Mouse (Mus musculus) E14TG2a.4 (cell line): ENCODE measurements around the gene Acp2.
A peak's percentile ranks its signal among the peaks of the same experiment; 100 is the strongest.

Source experiments
- H3K27me3 ChIP-seq: 2 replicates; pipeline ENCODE4 v1.6.1; 2014; ENCODE audit warnings: low read length, control low read depth; ENCODE audit not compliant: insufficient read depth
- H3K36me3 ChIP-seq: 2 replicates; pipeline ENCODE4 v1.6.1; 2014; ENCODE audit warnings: low read length, control low read depth; ENCODE audit not compliant: insufficient read depth
- H3K4me1 ChIP-seq: replicated peaks from 2 replicates; pipeline ENCODE4 v1.6.1; 2014; ENCODE audit warnings: low read depth, low read length, control low read depth
- H3K4me3 ChIP-seq: replicated peaks from 2 replicates; pipeline ENCODE4 v1.5.1; 2014; ENCODE audit warnings: mild to moderate bottlenecking, low read length
- H3K9me3 ChIP-seq: 2 replicates; pipeline ENCODE4 v1.6.1; 2014; ENCODE audit warnings: low read length, control low read depth
- CTCF ChIP-seq: conservative IDR thresholded peaks from 2 replicates; pipeline ENCODE4 v1.5.1; 2014; ENCODE audit warnings: low read length
- NANOG ChIP-seq: IDR thresholded peaks from 2 replicates; pipeline ENCODE4 v1.6.1; 2014; ENCODE audit warnings: borderline replicate concordance, low read length, mixed read lengths
- POU5F1 ChIP-seq: IDR thresholded peaks from 2 replicates; pipeline ENCODE4 v1.6.1; 2014; ENCODE audit warnings: low read length, borderline replicate concordance

Acp2 gene

DNA sequence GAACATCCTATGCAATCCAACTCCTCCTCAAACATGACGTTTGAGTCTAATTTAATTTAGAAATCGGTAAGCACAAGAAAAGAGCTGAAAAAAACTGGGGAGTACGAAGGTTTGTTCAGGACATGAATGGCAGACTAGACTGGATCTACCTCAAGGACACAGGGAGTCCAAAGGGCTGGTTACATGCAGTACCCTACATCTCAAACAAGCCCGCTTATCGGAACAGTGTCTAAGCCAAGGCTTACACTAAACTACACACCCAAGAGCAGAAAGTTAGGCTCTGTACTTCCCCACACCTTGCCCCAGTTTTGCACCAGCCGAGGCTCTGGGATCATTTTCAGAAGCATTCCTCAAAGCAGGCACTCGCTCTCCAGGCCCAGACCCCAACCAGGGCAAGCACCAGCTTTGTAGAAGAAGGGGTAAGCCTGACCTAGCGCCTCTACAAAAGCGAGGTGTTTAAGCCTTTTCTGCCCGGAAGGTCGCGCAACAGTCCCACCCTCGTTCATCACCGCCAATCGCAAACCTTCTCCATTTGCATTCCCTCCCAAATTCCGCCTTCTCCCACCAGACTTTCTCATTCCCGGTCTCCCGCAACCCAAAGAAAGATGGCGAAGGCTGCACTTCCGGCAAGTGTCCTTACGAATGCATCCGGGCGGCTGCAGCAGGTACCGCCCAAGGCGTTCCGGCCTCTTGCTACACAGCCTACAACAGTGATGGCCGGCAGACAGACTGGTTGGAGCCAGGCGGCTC, at the start of gene Acp2, which contains the start of gene Nr1h3:
Gene Acp2 (plus strand): TSS at position 664 of the 750 bp plus-strand sequence.
Gene Nr1h3 (minus strand): TSS at position 613 of the 750 bp plus-strand sequence.
- peak within 1 kb of the TSS; percentile 90 for H3K4me3 ChIP-seq
- peaks cover 6% of the 10 kb centered on the region for H3K27me3 ChIP-seq
- TF ChIP-seq POU5F1 (no peak), CTCF (no peak), NANOG (no peak)
- H3K9me3 ChIP-seq: no peaks in the 10 kb centered on the region
- H3K4me1 ChIP-seq: peaks cover 22% of the 10 kb centered on the region
- peaks cover 35% of the 10 kb centered on the region for H3K36me3 ChIP-seq

DNA sequence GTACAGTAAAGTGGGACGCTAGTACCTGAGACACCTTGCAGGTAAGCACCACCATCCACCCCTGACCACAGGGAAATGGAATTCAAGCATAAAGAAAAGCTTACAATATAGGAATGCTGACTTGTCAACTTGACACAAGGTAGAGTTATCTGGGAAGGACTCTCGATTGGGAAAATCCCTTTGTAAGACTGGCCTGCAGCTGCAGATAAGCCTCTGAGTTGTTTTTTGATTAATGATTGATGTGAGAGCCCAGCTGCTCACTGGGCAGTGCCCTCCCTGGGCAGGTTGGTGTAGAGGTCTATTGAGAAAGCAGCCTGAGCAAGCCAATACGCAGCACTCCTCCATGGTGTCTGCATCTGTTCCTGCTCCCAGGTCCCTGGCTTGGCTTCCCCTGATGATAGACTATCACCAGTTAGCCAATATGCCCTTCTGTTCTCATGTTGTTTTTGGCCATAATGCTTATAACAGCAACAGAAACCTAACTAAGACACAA, 49.8 kb upstream of the Acp2 start:
- Histone ChIP-seq H3K9me3 (no peaks in the 10 kb centered on the region), H3K36me3 (no peaks in the 10 kb centered on the region), H3K4me1 (no peaks in the 10 kb centered on the region; the same call in 1 of the 2 replicates), H3K27me3 (no peaks in the 10 kb centered on the region), H3K4me3 (no peak overlapping the region)
- TF ChIP-seq POU5F1: no peak
- no peak for TF ChIP-seq NANOG
- no peak for TF ChIP-seq CTCF

DNA sequence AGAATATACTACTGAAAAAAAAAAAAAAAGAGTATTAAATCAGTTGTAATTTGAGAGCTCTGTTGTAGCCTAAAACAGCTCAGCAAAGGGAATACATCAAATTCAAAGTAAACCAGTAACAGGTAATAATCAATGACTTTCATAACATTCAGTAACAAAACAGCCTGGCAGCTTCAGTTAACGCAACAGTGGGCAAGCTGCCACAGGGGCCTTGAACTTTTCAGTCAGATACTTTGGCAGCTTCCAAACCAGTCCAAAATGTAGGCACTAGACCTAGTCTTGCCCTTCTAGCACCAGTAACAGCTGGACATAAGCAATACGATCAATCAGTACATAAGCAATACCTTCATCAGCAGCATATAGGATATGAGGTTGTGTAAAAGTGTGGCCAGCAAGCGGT, 48.6 kb upstream of the Acp2 start:
- no peak for TF ChIP-seq CTCF
- no peaks in the 10 kb centered on the region; the same call in 1 of the 2 replicates for H3K36me3 ChIP-seq
- no peaks in the 10 kb centered on the region for H3K9me3 ChIP-seq
- no peaks in the 10 kb centered on the region for H3K27me3 ChIP-seq
- no peaks in the 10 kb centered on the region; the same call in 1 of the 2 replicates for H3K4me1 ChIP-seq
- no peak overlapping the region for H3K4me3 ChIP-seq

DNA sequence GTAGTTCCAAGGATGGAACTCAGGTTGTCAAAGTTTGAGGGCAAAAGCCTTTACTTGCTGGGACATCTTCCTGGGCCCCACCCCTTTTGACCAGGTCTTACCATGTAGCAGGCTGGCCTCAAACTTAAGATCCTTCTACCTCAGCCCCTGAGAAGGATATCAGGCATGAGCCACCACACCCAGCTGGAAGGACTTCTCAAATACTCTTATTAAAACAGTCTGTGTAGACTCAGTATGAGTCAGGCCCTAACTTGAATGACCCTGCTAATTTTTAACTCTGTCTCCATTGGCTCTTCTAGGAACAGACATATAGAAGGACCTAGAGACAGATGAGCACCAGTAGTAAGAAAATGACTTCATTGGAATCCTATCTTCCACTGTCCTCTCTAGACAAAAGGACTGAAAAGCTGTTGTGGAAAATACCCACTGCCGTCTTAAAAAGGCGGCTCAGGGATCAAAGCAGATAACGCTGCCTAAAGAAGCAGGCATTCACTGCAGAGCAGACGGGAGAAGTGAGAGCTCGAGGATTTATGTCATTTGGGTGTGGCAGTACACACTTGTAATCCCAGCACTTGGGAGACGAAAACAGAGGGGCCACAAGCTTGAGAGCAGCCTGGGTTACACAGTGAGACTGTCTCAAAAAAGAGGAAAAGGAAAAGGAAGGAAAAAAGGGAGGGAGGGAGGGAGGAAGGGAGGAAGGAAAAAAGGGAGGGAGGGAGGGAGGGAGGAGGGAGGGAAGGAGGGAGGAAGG, 45.5 kb upstream of the Acp2 start:
- H3K4me3 ChIP-seq: no peak overlapping the region

DNA sequence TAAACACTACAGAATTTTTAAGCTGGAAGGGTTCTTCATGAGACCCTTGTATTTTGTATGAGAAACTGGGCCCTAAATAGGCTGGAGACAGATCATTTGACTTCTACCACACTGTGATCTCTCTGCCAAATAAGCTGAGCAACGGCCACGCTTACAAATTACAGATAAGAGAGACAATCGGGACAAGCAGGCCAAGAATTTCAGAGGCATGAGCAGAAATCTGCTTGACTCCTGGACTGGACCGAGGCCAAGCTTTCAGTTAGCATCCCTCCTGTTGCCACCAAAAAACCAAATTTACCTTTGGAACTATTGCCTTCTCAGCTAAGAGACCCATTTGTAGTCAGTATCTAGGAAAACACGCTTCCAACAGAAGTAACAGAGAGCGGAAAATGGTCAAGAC, 42.1 kb upstream of the Acp2 start:
- peaks cover 10% of the 10 kb centered on the region; the same call in 1 of the 2 replicates for H3K36me3 ChIP-seq
- no peaks in the 10 kb centered on the region for H3K9me3 ChIP-seq
- H3K27me3 ChIP-seq: no peaks in the 10 kb centered on the region
- H3K4me1 ChIP-seq: peaks cover 12% of the 10 kb centered on the region
- no peak overlapping the region for H3K4me3 ChIP-seq
- no peak for TF ChIP-seq POU5F1
- no peak for TF ChIP-seq NANOG
- TF ChIP-seq CTCF: no peak

More for the DNA sequence above, 45.5 kb upstream of the Acp2 start:
- TF ChIP-seq POU5F1 (no peak), NANOG (no peak), CTCF (no peak)
- peaks cover 12% of the 10 kb centered on the region for H3K4me1 ChIP-seq
- H3K36me3 ChIP-seq: peaks cover 3% of the 10 kb centered on the region; the same call in 1 of the 2 replicates
- H3K9me3 ChIP-seq: no peaks in the 10 kb centered on the region
- no peaks in the 10 kb centered on the region for H3K27me3 ChIP-seq

DNA sequence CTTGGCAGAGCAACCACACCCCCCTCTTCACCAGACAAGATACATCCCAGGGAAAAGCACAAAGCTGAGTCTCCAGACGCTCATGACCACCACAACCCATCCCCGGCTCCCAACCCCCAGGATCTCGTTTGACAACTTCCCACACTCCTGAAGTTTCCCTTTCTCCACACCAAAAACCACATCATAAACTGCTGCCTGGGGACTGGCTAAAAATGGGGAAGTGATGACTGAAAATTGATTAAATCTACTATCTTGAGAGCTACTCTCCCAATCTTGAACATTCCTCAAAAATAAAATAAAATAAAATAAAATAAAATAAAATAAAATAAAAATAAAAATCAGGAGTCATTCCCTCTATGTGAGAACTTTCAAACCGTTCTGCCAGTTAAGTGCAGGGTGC, 39.7 kb upstream of the Acp2 start:
- H3K9me3 ChIP-seq: no peaks in the 10 kb centered on the region
- H3K27me3 ChIP-seq: no peaks in the 10 kb centered on the region
- no peak for TF ChIP-seq CTCF
- no peak for TF ChIP-seq NANOG
- no peak for TF ChIP-seq POU5F1
- peaks cover 12% of the 10 kb centered on the region for H3K4me1 ChIP-seq
- H3K4me3 ChIP-seq: no peak overlapping the region
- peaks cover 18% of the 10 kb centered on the region for H3K36me3 ChIP-seq

DNA sequence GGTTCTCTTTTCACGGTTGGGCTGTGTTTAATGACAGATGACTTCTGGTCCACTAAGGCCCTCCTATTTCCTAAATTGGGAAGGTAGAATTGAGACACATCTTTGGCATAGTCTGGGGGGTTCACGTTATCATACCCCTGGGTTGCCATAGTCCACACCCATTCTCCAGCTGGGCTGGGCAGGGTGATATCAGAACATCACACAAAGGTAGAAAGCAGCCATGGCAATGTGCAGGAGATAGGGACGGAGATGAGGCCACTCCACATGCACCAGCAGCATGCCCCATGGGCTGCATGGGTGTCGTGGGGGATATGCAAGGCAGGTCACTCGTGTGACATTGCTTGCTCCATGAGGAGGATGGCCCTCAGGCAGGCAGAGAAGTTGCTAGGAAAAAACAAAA, 39.2 kb upstream of the Acp2 start:
- H3K9me3 ChIP-seq: no peaks in the 10 kb centered on the region

DNA sequence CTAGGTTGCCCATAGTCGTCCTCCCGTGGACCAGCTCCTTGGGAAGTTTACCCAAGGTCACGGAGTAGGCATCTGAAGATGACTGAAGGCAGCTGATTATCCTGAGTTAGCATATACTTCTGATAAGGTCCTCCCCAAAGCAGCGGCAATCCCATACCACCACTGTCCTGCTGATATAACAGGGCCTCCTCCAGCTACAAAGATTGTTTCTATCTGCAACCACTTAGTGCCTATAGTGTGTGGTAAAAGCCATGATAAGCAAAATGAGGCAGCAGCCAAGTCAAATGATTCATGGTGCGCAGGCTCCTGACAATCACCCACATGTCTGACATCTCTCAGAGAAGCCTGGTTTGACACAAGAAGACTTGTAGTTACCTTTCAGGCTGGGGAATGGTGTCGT, 37.7 kb upstream of the Acp2 start:
- H3K4me3 ChIP-seq: no peak overlapping the region
- H3K4me1 ChIP-seq: peaks cover 6% of the 10 kb centered on the region
- peaks cover 18% of the 10 kb centered on the region for H3K36me3 ChIP-seq
- no peak for TF ChIP-seq POU5F1
- no peaks in the 10 kb centered on the region for H3K9me3 ChIP-seq
- H3K27me3 ChIP-seq: no peaks in the 10 kb centered on the region

More for the DNA sequence above, 39.2 kb upstream of the Acp2 start:
- no peaks in the 10 kb centered on the region for H3K27me3 ChIP-seq
- H3K36me3 ChIP-seq: peaks cover 18% of the 10 kb centered on the region
- TF ChIP-seq POU5F1 (no peak), CTCF (no peak), NANOG (no peak)
- no peak overlapping the region for H3K4me3 ChIP-seq
- peaks cover 12% of the 10 kb centered on the region for H3K4me1 ChIP-seq
